Mouse (Mus musculus): ENCODE data around the gene Auts2.

Gene Auts2

DNA sequence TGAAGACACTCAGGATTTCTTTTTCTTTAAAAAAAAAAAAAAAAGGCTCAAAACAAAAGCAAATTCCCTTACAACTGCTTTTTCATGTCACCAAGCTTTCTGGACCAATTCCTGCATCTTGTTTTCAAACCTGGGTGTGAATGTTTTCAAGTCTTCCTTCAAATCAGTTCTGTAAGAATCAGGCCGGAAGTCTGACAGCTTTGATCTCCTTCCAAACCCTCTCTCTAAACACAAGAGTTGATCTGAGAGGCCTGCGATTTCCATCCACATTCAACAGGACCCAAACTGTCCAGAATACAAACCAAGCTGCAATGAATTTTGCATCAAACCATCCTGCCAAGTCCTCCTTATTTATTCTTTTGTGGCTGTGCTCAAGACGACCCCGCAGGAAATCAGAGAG lies 737.9 kb downstream of the Auts2 start:
- DNase-seq (ENCODE audit: low read depth, low spot score), result no peak

DNA sequence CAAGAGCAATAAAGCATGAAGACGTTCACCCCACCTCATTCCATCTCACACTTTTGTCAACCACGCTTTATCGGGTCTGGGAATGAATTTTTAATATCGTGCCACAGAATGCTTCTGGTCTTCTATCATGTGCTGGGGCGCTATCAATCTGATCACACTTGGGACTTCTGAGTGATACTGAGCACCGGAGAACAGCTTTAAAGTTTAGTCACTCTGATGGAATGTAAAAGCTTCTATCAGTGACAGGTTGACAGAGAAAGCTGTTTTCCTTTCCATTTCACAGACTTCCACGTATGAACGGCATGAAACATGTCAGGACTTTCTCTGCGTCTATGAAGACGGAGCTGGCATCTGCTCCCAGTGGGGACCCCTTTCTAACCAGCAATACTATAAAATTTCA lies 739.5 kb downstream of the Auts2 start:
- no peak for DNase-seq (ENCODE audit: low read depth, low spot score)

DNA sequence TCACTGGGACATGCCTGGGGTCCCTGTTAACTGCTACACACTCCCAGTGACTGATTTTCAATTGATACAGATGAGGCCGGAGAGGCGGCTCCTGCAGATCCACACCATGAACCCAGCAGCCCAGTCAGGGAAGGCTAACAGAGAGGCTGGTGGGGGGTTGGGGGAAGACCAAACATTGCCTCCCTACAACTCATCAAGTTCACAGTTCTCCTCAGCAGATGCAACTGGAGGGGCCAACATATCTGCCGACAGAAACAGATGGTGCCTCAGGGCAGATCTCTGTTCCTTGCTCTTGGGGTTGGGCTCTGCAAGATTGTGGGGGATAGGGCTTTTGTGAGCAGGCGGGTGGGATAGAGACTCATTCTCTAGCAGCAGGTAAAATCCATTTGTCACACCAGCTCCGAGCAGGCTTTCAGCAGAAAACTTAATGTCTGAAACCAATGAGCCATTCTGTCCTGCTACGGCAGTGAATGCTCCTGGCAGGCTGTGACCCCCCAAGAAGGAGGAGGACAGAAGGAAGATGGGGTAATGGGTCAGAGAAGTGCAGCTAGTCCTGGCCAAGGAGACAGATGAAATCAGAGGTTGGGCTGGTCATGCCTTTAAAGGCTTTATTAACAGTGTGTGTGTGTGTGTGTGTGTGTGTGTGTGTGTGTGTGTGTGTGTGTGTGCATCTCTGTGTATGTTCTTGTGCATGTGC lies 740.7 kb downstream of the Auts2 start:
- no peak for DNase-seq (ENCODE audit: low read depth, low spot score)

DNA sequence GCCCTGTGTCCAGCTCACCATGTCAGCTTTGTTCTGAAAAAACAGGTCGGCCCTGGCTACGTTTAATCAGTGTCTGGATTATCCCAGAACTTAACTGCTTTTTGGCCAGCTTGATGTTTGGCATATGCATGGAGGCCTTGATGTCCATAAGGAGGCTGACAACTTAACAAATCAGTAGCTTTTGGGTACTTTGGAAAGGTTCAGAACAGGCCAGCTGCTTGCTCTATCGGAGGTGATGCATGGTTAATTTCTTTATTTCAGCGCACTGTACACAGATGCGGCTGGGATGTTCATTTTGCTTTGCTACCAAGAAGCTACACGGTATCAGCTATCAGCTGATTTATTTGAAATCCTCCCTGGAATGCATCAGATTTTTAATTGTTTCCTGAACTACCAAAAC lies 741.2 kb downstream of the Auts2 start:
- DNase-seq (ENCODE audit: low read depth, low spot score), result no peak

DNA sequence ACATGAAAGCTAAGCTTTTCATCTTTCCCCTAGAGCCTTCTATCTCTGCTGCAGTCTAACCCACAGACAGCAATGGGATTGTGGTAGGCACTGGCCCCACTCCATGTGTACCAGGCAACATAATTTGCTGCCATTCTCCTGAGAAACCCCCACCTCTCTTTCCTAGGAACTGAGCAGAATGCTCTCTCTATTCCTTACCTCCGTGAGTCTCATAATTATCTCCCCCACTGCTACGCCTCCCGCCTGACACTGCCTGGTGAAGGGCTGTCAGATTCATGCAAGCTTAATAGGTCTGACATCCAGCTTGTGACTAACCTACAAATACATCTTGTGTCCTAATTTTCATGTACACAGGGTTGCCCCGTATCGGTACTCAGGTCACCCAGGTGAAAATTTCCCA lies 744.8 kb downstream of the Auts2 start:
- DNase-seq (ENCODE audit: low read depth, low spot score), result no peak

DNA sequence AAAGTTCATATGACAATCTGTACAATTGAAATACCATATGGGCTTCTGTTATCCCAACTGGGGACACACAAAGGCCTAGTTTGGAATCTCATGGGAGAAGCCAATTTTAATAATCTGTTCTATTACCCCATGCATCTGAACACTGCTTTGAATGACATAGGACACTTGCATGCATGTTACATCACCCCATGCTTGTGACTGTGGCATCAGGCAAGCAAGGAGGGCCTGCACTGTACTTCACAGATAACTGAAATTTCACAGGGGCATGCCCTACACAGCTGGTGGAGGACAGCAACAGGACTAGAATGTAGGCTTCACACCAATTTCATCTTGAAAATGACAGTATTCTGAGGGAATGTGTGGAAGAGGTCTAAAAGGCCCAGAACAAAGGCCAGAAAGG lies 746.1 kb downstream of the Auts2 start:
- no peak for DNase-seq (ENCODE audit: low read depth, low spot score)

DNA sequence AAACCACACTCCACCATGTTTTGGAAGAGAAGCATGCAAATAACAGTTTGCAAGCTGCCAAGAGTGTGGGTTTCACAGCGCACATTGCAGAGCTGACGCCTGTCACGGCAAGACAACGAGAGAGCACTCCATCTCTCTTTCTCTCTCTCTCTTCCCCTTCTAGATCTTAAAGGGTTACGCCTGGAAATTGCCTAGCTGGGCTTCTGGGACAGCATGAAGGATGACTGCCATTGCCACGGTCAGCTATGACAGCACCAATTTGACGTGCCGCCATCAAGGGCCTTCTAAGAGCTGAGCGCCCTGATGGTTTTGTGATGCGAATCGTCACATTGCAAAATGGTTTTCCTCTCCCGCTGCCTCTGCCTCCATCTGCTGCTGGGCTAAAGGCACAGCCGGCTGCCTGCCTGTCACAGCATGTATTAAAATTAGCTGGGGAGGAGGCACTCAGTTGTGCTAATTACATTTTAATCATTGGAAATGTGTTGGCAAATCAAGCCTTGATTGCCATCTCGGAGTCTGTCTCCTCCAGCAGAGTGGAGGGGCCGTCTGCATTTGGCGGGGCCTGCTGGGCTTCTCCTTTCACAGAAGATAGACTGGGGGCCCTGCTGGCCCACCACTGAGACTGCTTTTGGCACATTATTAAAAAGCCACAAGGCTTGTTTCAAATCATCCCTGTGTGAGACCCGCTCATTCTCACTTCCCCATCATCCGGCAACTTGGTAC lies 748.6 kb downstream of the Auts2 start:
- DNase-seq (ENCODE audit: low read depth, low spot score), result no peak

DNA sequence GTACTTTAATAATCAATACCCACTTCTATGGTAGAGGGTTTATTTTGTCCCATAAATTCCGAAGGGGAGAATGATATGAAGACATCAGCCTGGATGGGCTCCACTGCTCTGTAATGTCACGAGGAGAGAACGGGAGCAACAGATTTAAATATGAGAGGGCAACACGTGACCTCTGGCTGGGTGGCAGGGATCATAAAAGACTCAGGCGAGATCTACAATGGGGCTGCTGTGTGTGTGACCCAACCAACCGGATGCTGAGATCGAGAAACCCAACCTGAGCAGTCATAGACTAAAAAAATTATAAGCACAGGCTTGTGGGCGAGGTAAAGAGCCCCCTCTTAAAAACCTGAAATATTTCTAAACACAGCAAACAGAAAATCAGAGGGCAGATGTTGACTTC lies 753.5 kb downstream of the Auts2 start:
- DNase-seq (ENCODE audit: low read depth, low spot score), result no peak

DNA sequence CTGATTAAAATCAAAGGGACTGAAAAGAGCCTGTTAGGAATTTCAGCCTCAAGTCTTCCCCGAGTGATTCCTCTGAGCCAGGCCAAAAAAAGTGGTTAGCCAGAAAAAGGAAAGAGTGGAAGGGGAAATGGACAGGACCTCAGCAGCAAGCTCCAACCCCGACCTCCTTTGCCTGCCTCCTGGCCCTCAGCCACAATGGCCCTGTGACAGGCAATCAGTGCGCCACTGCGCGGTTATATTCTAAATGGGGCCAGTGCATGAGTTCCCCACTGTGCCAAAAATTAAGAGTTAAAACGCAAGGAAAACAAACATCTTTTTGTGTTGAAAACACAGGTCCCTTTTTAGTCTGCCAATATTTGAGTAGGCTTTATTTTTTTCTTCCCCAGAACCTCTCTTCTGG lies 755.1 kb downstream of the Auts2 start:
- no peak for DNase-seq (ENCODE audit: low read depth, low spot score)

DNA sequence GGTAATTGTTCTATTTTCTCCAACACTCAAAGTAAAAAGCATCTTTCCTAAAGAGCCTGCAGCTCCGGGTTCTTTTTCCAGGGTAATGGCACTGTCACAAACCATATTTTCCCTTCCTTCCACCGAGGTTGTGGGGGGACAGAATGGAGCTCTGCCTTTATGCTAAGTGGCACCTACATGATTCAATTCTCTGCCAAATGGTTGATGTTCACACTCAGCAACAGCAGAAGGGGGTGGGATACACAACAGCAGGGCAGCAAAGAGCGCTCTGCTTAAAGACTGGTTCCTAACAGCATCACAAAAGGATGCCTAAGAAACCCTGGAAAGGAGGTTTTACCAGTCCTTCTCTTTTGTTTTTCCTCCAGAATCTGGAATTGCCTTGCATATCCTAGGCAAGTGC lies 759.9 kb downstream of the Auts2 start:
- DNase-seq (ENCODE audit: low read depth, low spot score), result no peak

DNA sequence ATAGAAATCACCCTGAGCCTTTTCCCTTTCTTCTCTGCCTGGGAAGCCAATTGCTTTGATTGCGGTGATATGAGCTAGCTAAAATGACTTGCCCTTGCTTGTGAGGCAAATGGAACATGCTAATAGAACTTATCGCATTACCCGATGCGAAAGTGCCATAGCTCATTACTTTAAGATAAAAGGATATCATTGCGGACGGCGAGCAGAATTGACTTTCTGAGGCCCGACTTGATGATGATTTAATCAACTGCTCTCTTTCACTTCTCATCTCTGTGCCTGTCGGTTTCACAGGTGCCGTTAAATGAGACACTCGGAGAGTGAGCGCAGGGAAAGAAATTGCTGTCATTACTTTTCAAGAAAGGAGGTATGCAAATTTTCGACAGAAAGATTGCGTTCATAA lies 762.1 kb downstream of the Auts2 start:
- no peak for DNase-seq (ENCODE audit: low read depth, low spot score)

DNA sequence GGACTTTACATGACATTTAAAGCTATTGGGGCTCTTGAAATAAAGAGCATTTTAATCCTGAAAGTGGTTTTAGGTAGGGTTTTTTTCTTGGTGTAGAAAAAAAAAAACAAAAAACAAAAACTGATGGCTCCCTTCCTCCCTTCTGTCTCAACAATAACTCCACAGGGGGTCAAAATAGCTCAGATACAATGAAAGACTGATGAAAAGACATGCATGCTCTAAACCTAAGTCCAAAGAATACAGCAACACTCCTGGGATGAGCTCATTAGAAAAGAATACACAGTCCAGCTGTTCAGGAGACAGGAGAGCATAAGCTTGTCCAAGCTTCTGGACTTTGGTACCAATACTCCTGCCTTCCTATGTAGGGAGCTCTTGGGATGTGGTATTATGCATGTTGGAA lies 764.0 kb downstream of the Auts2 start:
- DNase-seq (ENCODE audit: low read depth, low spot score), result no peak

DNA sequence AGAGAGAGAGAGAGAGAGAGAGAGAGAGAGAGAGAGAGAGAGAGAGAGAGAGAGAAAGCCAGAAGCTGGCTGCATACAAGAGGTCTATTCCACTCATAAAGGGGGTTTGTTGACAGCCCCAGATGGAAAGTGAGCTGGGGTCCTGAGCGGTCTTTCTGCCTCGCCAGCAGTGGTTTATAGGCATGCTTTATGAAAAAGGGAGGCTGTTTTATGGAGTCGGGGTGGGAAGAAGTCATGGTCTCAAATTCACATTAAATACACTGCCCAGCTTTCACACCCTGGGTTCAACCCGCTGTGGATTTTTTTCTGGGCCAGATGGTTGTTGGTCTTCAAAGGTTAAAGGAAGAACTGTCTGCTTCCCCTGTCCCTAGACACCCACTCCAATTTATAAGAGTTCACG lies 767.5 kb downstream of the Auts2 start:
- no peak for DNase-seq (ENCODE audit: low read depth, low spot score)

DNA sequence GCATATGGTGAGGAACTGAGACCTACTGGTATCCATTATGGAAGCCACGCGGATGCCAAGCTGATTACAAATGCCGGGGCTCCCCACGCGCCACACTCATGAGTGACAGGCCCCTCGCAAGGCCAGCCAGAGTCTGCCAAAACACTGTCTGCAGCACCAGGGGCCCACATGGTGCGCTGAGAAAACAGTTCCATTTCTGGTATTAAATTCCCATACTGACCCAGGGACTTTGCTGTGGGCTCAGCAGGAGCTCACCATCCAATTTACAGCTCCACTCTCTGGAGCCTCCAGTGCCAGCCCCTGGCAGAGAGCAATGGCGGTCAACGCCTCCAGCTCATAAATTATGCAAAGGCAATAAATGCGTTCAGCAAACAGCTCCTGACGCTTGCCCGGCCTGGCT lies 767.9 kb downstream of the Auts2 start:
- DNase-seq (ENCODE audit: low read depth, low spot score), result no peak

DNA sequence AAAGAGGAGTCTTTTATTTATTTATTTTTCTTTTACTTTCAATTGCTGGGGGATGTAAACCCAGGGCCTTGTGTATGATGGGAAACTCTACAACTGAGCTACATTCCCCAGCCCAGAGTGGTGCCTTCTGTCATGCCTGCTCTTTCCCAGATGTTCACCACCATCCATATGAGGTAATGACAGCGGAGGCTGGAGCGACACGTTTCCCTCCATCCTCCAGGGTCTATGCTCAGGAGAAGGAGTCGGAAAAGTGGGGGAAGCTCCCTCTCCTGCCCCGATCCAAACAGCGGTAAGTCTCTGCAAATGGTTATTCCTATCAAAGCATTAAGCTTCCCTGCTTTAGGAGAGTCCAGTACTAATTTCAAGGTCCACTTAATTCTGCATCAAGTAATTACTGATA lies 768.4 kb downstream of the Auts2 start:
- no peak for DNase-seq (ENCODE audit: low read depth, low spot score)

DNA sequence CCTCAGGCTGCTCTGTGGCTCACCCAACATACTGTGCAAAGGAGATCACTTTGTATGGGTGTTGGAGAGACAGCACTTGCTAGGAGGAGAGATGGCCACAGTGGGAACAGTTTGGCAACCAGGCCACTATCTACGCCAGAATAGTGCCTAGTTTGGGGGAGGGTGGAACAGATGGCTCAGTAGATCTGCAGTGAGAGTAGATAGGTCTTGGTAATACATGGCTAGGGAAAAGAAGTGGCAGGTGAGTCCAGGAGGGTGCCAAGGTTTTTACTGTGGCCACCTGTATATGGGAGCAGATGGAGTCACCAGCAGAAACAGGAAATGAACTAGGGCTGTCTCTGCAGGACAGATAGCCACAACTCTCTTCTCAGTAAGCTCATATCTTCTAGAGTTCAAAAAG lies 770.5 kb downstream of the Auts2 start:
- DNase-seq (ENCODE audit: low read depth, low spot score), result no peak

DNA sequence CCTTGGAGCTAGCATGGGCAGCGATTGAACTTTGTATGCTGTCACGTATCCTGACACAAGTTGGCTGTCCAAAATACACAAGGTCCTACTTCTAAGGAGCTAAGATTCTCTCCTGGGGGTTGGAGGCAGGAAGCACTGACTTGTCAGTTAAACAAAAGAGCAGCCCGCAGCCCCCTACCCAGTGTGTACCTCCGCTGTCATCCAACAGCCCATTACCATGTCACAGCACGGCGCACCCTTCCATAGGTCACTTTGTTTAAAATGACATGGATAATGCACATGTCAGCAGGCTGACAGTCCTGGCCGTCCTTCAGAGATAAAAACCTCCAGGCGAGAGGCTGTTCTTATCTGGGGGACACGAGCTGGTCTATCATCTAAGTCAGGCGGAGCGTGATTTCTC lies 773.9 kb downstream of the Auts2 start:
- no peak for DNase-seq (ENCODE audit: low read depth, low spot score)

DNA sequence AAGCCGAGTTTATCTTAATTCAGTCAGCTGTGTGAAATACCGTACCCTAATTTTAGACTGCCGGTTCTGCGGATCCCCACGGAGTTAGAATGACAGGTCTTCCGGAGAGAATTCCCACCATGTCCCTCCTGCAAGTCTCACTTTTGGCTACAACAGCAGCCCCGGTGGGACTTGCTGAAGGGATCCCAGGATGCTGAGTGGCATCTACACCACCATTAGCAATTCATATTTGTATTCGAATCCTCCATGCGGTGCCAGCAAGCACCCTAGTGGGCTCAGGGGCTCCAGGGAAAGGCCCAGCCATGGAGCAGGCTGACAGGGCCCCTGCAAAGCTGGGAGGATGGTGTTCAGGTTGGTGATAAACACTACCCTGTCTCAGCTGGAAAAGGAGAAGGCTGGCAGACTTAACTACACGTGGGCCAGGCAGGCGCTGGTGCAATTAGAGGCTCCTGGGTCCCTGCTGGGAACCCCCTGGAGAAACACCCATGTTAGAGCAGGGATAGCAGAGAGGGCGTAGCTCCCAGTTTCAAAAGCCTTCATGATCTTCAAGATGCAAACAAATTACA lies 775.4 kb downstream of the Auts2 start:
- no peak for DNase-seq (ENCODE audit: low read depth, low spot score)

DNA sequence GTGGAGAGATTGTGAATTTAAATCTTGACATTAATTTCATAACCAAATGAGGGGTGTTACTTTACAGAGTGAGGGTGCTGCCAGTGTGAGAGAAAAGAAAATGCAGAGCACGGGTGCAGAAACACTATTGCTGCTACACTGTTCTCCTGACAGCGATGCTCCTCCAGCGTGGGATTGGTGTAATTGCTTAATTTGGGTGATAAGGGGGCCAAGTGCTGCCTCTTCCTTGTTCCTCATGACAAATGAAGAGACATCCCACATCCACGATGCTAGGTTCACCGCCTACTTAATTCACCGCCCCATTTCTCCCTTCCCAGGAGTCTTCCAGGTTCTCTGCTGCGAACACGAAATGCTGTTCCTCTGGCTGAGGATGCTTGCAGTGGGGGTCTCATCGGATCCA lies 776.0 kb downstream of the Auts2 start:
- no peak for DNase-seq (ENCODE audit: low read depth, low spot score)

DNA sequence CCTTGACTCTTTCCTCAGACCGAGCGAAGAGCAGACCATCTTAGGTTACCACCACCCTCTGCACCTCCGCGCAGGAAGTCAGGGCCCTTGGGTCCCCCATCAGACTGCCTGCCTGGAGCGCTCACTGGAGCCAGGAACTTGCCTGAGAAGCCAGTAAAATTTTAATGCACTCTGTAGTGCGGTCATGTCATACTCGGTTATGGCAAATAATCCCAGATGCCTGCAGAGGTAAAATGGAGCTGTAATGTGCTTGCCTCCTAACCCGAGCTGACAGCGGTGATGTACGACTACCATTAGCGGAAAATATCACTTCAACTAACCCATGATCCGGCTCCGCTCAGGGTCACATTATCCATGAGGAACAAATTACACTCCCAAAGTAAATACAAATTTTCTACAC lies 783.7 kb downstream of the Auts2 start:
- no peak for DNase-seq (ENCODE audit: low read depth, low spot score)

DNA sequence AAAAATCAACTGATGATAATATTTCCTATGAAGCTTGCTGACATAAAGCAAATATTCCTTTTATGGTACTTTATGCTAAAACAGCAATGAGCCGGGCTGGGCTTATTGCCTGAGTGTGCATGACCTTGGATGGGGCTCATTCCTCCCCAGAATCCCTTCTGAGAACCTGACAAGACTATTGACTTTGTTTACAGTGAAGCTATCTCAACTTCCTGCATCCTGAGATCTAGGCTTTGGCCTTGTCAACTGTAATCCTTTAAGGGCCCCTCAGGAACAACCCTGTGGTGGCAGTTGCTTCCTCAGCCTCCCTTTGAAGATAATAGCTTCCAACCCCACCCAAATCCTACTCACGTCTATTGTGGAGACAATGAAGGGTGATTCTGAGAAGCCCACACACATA lies 792.8 kb downstream of the Auts2 start:
- DNase-seq (ENCODE audit: low read depth, low spot score), result no peak

DNA sequence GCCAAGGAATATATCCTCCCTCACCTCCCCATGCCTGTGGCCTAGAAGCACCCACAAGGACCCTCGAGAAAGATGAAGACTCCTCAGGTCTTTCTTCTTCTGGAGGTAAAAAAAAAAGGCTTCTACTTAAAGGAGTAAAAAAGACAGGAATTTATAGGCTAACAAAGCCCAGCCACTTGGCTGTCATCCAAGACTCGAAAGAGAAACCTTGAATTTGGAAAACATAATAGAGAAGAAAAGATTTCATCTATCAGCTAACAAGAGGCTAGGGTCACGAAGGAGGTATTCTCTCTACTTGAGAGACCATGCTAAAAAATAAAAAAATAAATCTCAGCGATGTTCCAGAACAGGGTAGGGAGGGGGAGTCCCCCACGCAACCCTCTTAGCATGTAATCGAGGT lies 793.9 kb downstream of the Auts2 start:
- no peak for DNase-seq (ENCODE audit: low read depth, low spot score)

DNA sequence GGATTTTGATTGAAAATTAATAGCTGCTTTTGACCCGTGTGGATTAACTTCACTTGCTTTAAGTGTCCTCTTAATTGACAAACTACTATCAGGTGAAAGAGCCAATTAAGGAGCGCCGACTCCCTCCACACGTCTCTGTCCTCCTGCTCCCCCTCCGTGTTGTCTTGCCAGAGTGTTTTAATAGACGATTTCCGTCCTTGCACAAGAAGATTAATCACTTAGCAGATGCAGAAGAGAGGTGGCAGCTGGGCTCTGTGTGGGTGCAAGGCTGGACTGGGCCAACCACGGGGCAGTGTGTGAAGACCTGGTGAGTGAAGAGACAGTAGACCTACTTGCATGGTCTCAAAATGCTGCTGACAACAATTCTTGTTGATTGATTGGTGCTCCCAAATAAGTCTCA lies 800.1 kb downstream of the Auts2 start:
- no peak for DNase-seq (ENCODE audit: low read depth, low spot score)

All from c-Kit-negative CD71-positive TER-119-positive erythroid progenitor cells, embryonic 14.5 days (primary cell).